In genomic region chr7:68263346-68264027, GRCm38 (mm10) we compare ENCODE assay signal across 8 mouse cellular contexts. TPM values are rescaled to one million over a fixed set of nuclear protein-coding genes. Genes with fewer than 3 reads are reported as not detected.
DNase-seq lines count a peak whose midpoint lies in the region; ATAC-seq lines count a peak whose summit lies in the region.

No protein-coding gene starts in this region.

- H3K36me3 ChIP-seq in lung, embryonic 15.5 days, result no peaks in the 10 kb centered on the region
- H3K36me3 ChIP-seq in embryonic facial prominence, embryonic 15.5 days, result no peaks in the 10 kb centered on the region
- no peaks in the 10 kb centered on the region for H3K36me3 ChIP-seq in intestine, embryonic 16.5 days (ENCODE audit: control insufficient read depth, insufficient read depth, low read length)
- no peaks in the 10 kb centered on the region for H3K36me3 ChIP-seq in neural tube, embryonic 14.5 days (ENCODE audit: control insufficient read depth, insufficient read depth, low read length)

- H3K9ac ChIP-seq in lung, embryonic 15.5 days, result no peak overlapping the region
- H3K9ac ChIP-seq in embryonic facial prominence, embryonic 15.5 days, result no peak overlapping the region
- H3K9ac ChIP-seq in intestine, embryonic 16.5 days (ENCODE audit: low read depth, low read length), result no peak overlapping the region
- H3K9ac ChIP-seq in neural tube, embryonic 14.5 days (replicated peaks; ENCODE audit: low read depth, low read length), result no peak overlapping the region

- no peak for ATAC-seq in lung, embryonic 15.5 days (ENCODE audit: borderline replicate concordance, extremely low read depth, low FRiP score, low TSS enrichment)
- ATAC-seq in embryonic facial prominence, embryonic 15.5 days (ENCODE audit: insufficient number of reproducible peaks, low FRiP score, low TSS enrichment, low read depth), result peak; percentile 27; the same call in 1 of the 2 replicates
- no peak for ATAC-seq in intestine, embryonic 16.5 days
- no peak for ATAC-seq in neural tube, embryonic 14.5 days (ENCODE audit: low read depth)

- no peaks in the 10 kb centered on the region for H3K27me3 ChIP-seq in lung, embryonic 15.5 days
- no peaks in the 10 kb centered on the region; the same call in 1 of the 2 replicates for H3K27me3 ChIP-seq in embryonic facial prominence, embryonic 15.5 days
- H3K27me3 ChIP-seq in intestine, embryonic 16.5 days (replicated peaks; ENCODE audit: control insufficient read depth, insufficient read depth, low read length), result peaks cover 8% of the 10 kb centered on the region; the same call in 1 of the 2 replicates
- H3K27me3 ChIP-seq in neural tube, embryonic 14.5 days (ENCODE audit: control insufficient read depth, insufficient read depth, low read length), result no peaks in the 10 kb centered on the region

- DNase-seq in lung, postnatal 10 days, result no peak
- DNase-seq in right cerebral cortex, postnatal 4 days, result no peak
- DNase-seq in cerebellum, postnatal 14 days, result no peak
- DNase-seq in cerebellum, postnatal 4 days (ENCODE audit: low spot score in 2 of 2), result no peak

- WGBS in lung, embryonic 15.5 days, result 48% methylated on average over 8 of the region's 8 CpGs
- 53% methylated on average over 8 of the region's 8 CpGs for WGBS in embryonic facial prominence, embryonic 15.5 days
- 63% methylated on average over 8 of the region's 8 CpGs for whole genome bisulfite sequencing in intestine, embryonic 16.5 days
- WGBS in neural tube, embryonic 14.5 days, result 59% methylated on average over 8 of the region's 8 CpGs

- peaks cover 38% of the 10 kb centered on the region for H3K4me1 ChIP-seq in lung, embryonic 15.5 days
- H3K4me1 ChIP-seq in embryonic facial prominence, embryonic 15.5 days, result peaks cover 23% of the 10 kb centered on the region
- H3K4me1 ChIP-seq in intestine, embryonic 16.5 days (ENCODE audit: control insufficient read depth, insufficient read depth, low read length), result peaks cover 3% of the 10 kb centered on the region
- H3K4me1 ChIP-seq in neural tube, embryonic 14.5 days (ENCODE audit: control insufficient read depth, insufficient read depth, low read length), result peaks cover 8% of the 10 kb centered on the region; the same call in 1 of the 2 replicates

- H3K27ac ChIP-seq in lung, embryonic 15.5 days, result 0 out of 2 replicates have a peak overlapping the region, but pooled peaks have one; percentile 3
- 0 out of 2 replicates have a peak overlapping the region, but pooled peaks have one; percentile 3 for H3K27ac ChIP-seq in embryonic facial prominence, embryonic 15.5 days (replicated peaks)
- H3K27ac ChIP-seq in intestine, embryonic 16.5 days (ENCODE audit: low read length), result no peak overlapping the region
- no peak overlapping the region for H3K27ac ChIP-seq in neural tube, embryonic 14.5 days (ENCODE audit: low read depth, low read length)

- peak overlapping the region; percentile 34 for H3K4me3 ChIP-seq in lung, embryonic 15.5 days
- H3K4me3 ChIP-seq in embryonic facial prominence, embryonic 15.5 days (replicated peaks), result peak overlapping the region; percentile 34
- H3K4me3 ChIP-seq in intestine, embryonic 16.5 days (ENCODE audit: low read length), result peak overlapping the region; percentile 34
- no peak overlapping the region for H3K4me3 ChIP-seq in neural tube, embryonic 14.5 days (ENCODE audit: low read depth, low read length)

- H3K4me2 ChIP-seq in lung, embryonic 15.5 days, result peak overlapping the region; percentile 83
- H3K4me2 ChIP-seq in embryonic facial prominence, embryonic 15.5 days (replicated peaks), result peak overlapping the region; percentile 69
- peak overlapping the region; percentile 59 for H3K4me2 ChIP-seq in intestine, embryonic 16.5 days (ENCODE audit: low read depth, low read length)
- peak overlapping the region; percentile 45; the same call in 1 of the 2 replicates for H3K4me2 ChIP-seq in neural tube, embryonic 14.5 days (ENCODE audit: low read depth, low read length)

- no peaks in the 10 kb centered on the region for H3K9me3 ChIP-seq in lung, embryonic 15.5 days
- no peaks in the 10 kb centered on the region for H3K9me3 ChIP-seq in embryonic facial prominence, embryonic 15.5 days (replicated peaks)
- H3K9me3 ChIP-seq in intestine, embryonic 16.5 days (ENCODE audit: control insufficient read depth, low read length), result no peaks in the 10 kb centered on the region
- no peaks in the 10 kb centered on the region for H3K9me3 ChIP-seq in neural tube, embryonic 14.5 days (ENCODE audit: control insufficient read depth, low read length)

RNA-seq across cellular contexts. Expression of gene Pgpep1l, which starts 0.5 kb away (rescaled TPM):
- not detected in 2 replicates for polyA plus RNA-seq in lung, embryonic 15.5 days (2015; fragmentation: Nextera tagmentation; extraction: Ambion mirVana)
- not detected in 2 replicates for polyA plus RNA-seq in embryonic facial prominence, embryonic 15.5 days (2015; fragmentation: Nextera tagmentation; extraction: Ambion mirVana)
- not detected in 2 replicates for polyA plus RNA-seq in intestine, embryonic 16.5 days (2015; fragmentation: Nextera tagmentation; extraction: Ambion mirVana)
- polyA plus RNA-seq in neural tube, embryonic 14.5 days (2014; fragmentation: Nextera tagmentation; extraction: Ambion mirVana), result not detected in 2 replicates

RNA-seq across cellular contexts. Expression of gene Fam169b, which starts 10.2 kb away (rescaled TPM):
- 1.1 and 3.7 TPM in 2 replicates for polyA plus RNA-seq in lung, embryonic 15.5 days (2015; fragmentation: Nextera tagmentation; extraction: Ambion mirVana)
- polyA plus RNA-seq in embryonic facial prominence, embryonic 15.5 days (2015; fragmentation: Nextera tagmentation; extraction: Ambion mirVana), result 3.7 and 3.8 TPM in 2 replicates
- polyA plus RNA-seq in intestine, embryonic 16.5 days (2015; fragmentation: Nextera tagmentation; extraction: Ambion mirVana), result 0.33 and 0.42 TPM in 2 replicates
- not detected in 2 replicates for polyA plus RNA-seq in neural tube, embryonic 14.5 days (2014; fragmentation: Nextera tagmentation; extraction: Ambion mirVana)

Comparison
In these comparisons a context has a peak if more than half of its experiments do, and no peak if none do; other contexts are left out.
1. H3K27ac ChIP-seq: peak in lung, embryonic 15.5 days (single experiment) and embryonic facial prominence, embryonic 15.5 days (single experiment); none in intestine, embryonic 16.5 days (single experiment) and neural tube, embryonic 14.5 days (single experiment).
2. Peak in every context shown above with its lines, with median percentiles within 50 percentile points of each other: H3K4me2 ChIP-seq.